Mouse (Mus musculus) leukemia stem cell, adult 10-12 weeks (primary cell): ENCODE results near the gene Vmn2r6. TPM values are rescaled to one million over a fixed set of nuclear protein-coding genes. Genes with fewer than 3 reads are reported as not detected.

ENCODE experiments used
- polyA plus RNA-seq: library from polyadenylated mRNA; stranded (reverse); fragments of >175 nt; gene quantifications from 2 replicates; pipeline ENCODE4 v1.2.3, GENCODE M21; 2012; ENCODE audit warnings: low replicate concordance

The Vmn2r6 gene
- polyA plus RNA-seq: not detected in 2 replicates

GRCm38 (mm10) chr3:64565730-64566129 lies at the start of gene Vmn2r6:
Vmn2r6 (minus strand) TSS chr3:64565830.

DNA sequence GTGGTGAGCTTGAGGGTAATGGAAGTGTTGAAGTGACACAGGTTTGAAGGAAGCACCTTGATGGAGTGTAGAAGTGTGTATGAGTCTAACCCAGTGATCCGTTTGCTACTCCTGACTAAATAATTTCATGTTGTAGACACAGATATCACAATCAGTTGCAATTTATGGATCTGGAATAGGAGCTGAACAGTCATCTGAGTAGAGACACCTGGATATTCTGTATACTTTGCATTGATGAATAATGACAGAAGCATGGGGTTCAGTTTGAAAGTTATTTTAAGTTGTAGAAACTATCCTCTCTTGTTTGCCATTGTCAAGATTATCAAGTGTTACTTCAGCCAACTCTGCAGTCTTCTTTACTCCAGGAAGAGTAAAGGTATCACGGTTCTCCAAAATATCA lies 55.9 kb downstream of the Vmn2r6 start, which contains the start of gene Vmn2r5:
Gene Vmn2r5, minus strand, starts transcription at position 101 of the 400 bp plus-strand sequence.

Other genes with a start within 250 kb of the Vmn2r6 start
- not detected in 2 replicates for gene Vmn2r4, start 150.5 kb downstream of the Vmn2r6 start, polyA plus RNA-seq
- not detected in 2 replicates for gene Vmn2r5, start 56.0 kb downstream of the Vmn2r6 start, polyA plus RNA-seq